Mouse (Mus musculus) bone marrow macrophage, adult 2 months (primary cell): ENCODE results near the gene Ankrd52.

Experiments used
- CTCF ChIP-seq: IDR thresholded peaks from 2 replicates; pipeline ENCODE4 v1.5.1; 2012; ENCODE audit warnings: low read depth, mild to moderate bottlenecking, low read length, moderate library complexity
- POLR2A ChIP-seq: IDR thresholded peaks from 2 replicates; pipeline ENCODE4 v1.6.1; 2012; ENCODE audit warnings: mild to moderate bottlenecking, low read depth, low read length, borderline replicate concordance

- TF ChIP-seq CTCF (no peak), POLR2A (no peak)
These were observed 63.5 kb downstream of the Ankrd52 start for GRCm38 (mm10) chr10:128440407-128440806.
